Mouse (Mus musculus): ENCODE data around the gene Blvrb. TPM values are rescaled to one million over a fixed set of nuclear protein-coding genes. Genes with fewer than 3 reads are reported as not detected.
A peak's percentile ranks its signal among the peaks of the same experiment; 100 is the strongest.

Gene Blvrb
- polyA plus RNA-seq, 2 experiments, result 673 to 1,114 TPM

DNA sequence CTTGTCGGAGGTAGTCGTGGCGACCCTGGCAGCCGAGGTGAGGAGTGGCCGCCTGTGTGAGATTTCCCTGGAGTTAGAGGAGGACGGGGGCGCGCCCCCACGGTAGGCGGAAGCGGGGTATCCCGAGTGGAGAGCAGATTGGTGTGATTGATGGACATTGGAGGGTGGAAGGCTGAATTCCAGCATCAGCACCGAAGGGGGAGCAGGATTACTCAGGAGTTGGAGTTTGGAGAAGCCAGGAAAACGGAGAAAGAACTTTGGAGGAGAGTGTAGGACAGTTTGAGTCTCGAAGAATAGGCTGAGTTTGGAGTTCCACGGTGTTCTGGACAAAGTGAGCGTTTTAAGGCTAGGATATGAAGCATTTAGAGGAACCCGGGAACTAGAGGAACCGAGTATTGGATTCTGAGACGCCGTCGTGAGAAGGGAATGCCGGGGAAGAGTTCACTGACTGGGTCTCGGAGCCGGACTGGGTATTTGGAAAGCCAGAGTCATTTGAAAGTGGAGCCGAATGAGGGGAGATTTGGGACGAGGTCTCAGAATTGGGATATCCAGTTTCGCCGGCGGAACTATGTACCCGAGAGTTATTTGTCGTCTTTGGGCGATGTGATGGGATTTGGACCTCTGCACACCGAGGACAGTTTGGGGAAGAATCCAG is 26.2 kb downstream of the Blvrb start:
- ATAC-seq (ENCODE audit: insufficient read depth) (no peak), DNase-seq (ENCODE audit: low read depth in 3 of 3, low spot score in 3 of 3) (no peak)
- Histone ChIP-seq H3K4me1 (replicated peaks; ENCODE audit: control insufficient read depth in 2 of 2, insufficient read depth in 2 of 2, low read length in 1 of 2) (peaks cover 19 to 29% of the 10 kb centered on the region in 2 experiments), H3K9ac (replicated peaks) (peak overlapping the region; percentile 70), H3K9me3 (ENCODE audit: control insufficient read depth, low read length) (no peaks in the 10 kb centered on the region), H3K27me3 (ENCODE audit: control insufficient read depth, insufficient read depth, low read length) (no peaks in the 10 kb centered on the region), H3K4me2 (ENCODE audit: low read depth) (peak overlapping the region; percentile 74), H3K4me3 (ENCODE audit: insufficient read depth in 1 of 2, low read depth in 2 of 2, low read length in 2 of 2) (peak overlapping the region; percentile 67 to 87), H3K27ac (peak overlapping the region; percentile 93), H3K36me3 (replicated peaks; ENCODE audit: control insufficient read depth, insufficient read depth, low read depth) (peaks cover 18% of the 10 kb centered on the region)
- TF ChIP-seq EP300 (IDR thresholded peaks at IDR 0.05; ENCODE audit: low read depth) (no peak), CTCF (IDR thresholded peaks at IDR 0.05; ENCODE audit: low read depth) (no peak)
- under 1% methylated on average over 34 of the region's 34 CpGs for WGBS (ENCODE audit: insufficient replicate concordance)

DNA sequence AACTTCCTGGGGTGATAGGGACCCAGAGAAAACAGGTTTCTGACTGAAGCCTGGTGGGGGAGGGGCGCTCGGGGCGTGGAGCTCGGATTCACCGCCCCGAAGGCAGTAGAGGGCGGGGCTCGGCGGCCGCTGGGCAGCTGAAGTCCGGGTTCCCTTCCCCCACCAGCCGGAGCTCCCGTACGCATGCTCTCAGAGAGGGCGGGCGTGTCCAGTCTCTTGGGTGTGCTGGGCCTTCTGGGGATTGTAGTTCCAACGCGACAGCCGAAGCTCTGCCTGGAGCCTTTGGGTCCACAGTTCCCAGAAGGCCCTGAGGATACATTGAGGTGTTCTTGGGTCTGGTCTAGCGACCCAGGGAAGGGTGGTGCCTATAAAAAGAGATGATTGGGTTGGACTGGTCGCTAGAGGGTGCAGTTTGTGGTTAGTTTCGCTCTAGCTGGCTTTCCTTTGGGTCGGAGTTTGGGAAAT is 26.7 kb downstream of the Blvrb start:
- DNase-seq (ENCODE audit: low read depth in 3 of 3, low spot score in 3 of 3) (peak; percentile 99 to 100 (median 99)), ATAC-seq (ENCODE audit: insufficient read depth) (peak; percentile 85)
- H3K27me3 ChIP-seq (ENCODE audit: control insufficient read depth, insufficient read depth, low read length), result no peaks in the 10 kb centered on the region
- peak overlapping the region; percentile 93 for H3K27ac ChIP-seq
- TF ChIP-seq CTCF (IDR thresholded peaks at IDR 0.05; ENCODE audit: low read depth) (peak; percentile 84), EP300 (IDR thresholded peaks at IDR 0.05; ENCODE audit: low read depth) (peak; percentile 59)
- peak overlapping the region; percentile 76 for H3K9ac ChIP-seq (replicated peaks)
- under 1% methylated on average over 23 of the region's 23 CpGs for WGBS (ENCODE audit: insufficient replicate concordance)
- peak overlapping the region; percentile 67 to 87 for H3K4me3 ChIP-seq (ENCODE audit: insufficient read depth in 1 of 2, low read depth in 2 of 2, low read length in 2 of 2)
- no peaks in the 10 kb centered on the region for H3K9me3 ChIP-seq (ENCODE audit: control insufficient read depth, low read length)
- peaks cover 22 to 34% of the 10 kb centered on the region in 2 experiments for H3K4me1 ChIP-seq (replicated peaks; ENCODE audit: control insufficient read depth in 2 of 2, insufficient read depth in 2 of 2, low read length in 1 of 2)
- peak overlapping the region; percentile 74 for H3K4me2 ChIP-seq (ENCODE audit: low read depth)
- peaks cover 18% of the 10 kb centered on the region for H3K36me3 ChIP-seq (replicated peaks; ENCODE audit: control insufficient read depth, insufficient read depth, low read depth)

- Histone ChIP-seq H3K4me3 (ENCODE audit: insufficient read depth in 1 of 2, low read depth in 2 of 2, low read length in 2 of 2) (peak overlapping the region; percentile 34 to 67), H3K9me3 (ENCODE audit: control insufficient read depth, low read length) (no peaks in the 10 kb centered on the region), H3K36me3 (replicated peaks; ENCODE audit: control insufficient read depth, insufficient read depth, low read depth) (peaks cover 18% of the 10 kb centered on the region), H3K27ac (peak overlapping the region; percentile 76; the same call in 1 of the 2 replicates), H3K4me1 (replicated peaks; ENCODE audit: control insufficient read depth in 2 of 2, insufficient read depth in 2 of 2, low read length in 1 of 2) (peaks cover 27 to 43% of the 10 kb centered on the region in 2 experiments), H3K4me2 (ENCODE audit: low read depth) (peak overlapping the region; percentile 74), H3K9ac (replicated peaks) (peak overlapping the region; percentile 76), H3K27me3 (ENCODE audit: control insufficient read depth, insufficient read depth, low read length) (no peaks in the 10 kb centered on the region)
- no peak for TF ChIP-seq EP300 (IDR thresholded peaks at IDR 0.05; ENCODE audit: low read depth)
- TF ChIP-seq CTCF (IDR thresholded peaks at IDR 0.05; ENCODE audit: low read depth), result no peak
- WGBS (ENCODE audit: insufficient replicate concordance), result 82% methylated on average over 2 of the region's 2 CpGs
- no peak for ATAC-seq (ENCODE audit: insufficient read depth)
- DNase-seq (ENCODE audit: low read depth in 3 of 3, low spot score in 3 of 3), result no peak
These were observed 27.8 kb downstream of the Blvrb start for GRCm38 (mm10) chr7:27475596-27475995.

DNA sequence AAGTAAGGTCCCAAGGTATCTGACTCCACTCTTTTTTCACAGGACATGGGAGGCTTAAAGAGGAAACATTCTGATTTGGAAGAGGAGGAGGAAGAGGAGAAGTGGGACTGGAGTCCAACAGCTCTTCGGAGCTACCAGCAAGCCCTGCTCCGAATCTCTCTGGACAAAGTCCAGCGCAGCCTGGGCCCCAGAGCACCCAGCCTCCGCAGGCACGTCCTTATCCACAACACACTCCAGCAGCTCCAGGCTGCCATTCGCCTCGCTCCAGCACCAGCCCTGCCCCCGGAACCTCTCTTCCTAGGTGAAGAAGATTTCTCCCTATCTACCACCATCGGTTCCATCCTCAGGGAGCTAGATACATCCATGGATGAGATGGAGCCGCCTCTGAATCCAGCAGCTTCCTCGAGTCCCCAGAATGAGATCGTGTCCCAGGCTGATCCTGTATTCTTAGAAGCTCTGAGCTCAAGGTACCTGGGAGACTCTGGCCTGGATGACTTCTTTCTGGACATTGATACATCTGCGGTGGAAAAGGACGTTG is 28.4 kb downstream of the Blvrb start:
- Histone ChIP-seq H3K27ac (no peak overlapping the region), H3K27me3 (ENCODE audit: control insufficient read depth, insufficient read depth, low read length) (no peaks in the 10 kb centered on the region), H3K4me2 (ENCODE audit: low read depth) (peak overlapping the region; percentile 74), H3K9me3 (ENCODE audit: control insufficient read depth, low read length) (no peaks in the 10 kb centered on the region), H3K9ac (replicated peaks) (no peak overlapping the region), H3K36me3 (replicated peaks; ENCODE audit: control insufficient read depth, insufficient read depth, low read depth) (peaks cover 18% of the 10 kb centered on the region), H3K4me1 (replicated peaks; ENCODE audit: control insufficient read depth in 2 of 2, insufficient read depth in 2 of 2, low read length in 1 of 2) (peaks cover 33 to 48% of the 10 kb centered on the region in 2 experiments), H3K4me3 (ENCODE audit: insufficient read depth in 1 of 2, low read depth in 2 of 2, low read length in 2 of 2) (no peak overlapping the region)
- TF ChIP-seq EP300 (IDR thresholded peaks at IDR 0.05; ENCODE audit: low read depth) (no peak), CTCF (IDR thresholded peaks at IDR 0.05; ENCODE audit: low read depth) (no peak)
- no peak for ATAC-seq (ENCODE audit: insufficient read depth)
- no peak for DNase-seq (ENCODE audit: low read depth in 3 of 3, low spot score in 3 of 3)
- WGBS (ENCODE audit: insufficient replicate concordance), result 90% methylated on average over 14 of the region's 14 CpGs

- Histone ChIP-seq H3K4me3 (ENCODE audit: insufficient read depth in 1 of 2, low read depth in 2 of 2, low read length in 2 of 2) (no peak overlapping the region), H3K9me3 (ENCODE audit: control insufficient read depth, low read length) (no peaks in the 10 kb centered on the region), H3K4me2 (ENCODE audit: low read depth) (peak overlapping the region; percentile 14), H3K9ac (replicated peaks) (no peak overlapping the region), H3K4me1 (replicated peaks; ENCODE audit: control insufficient read depth in 2 of 2, insufficient read depth in 2 of 2, low read length in 1 of 2) (peaks cover 36 to 55% of the 10 kb centered on the region in 2 experiments), H3K27ac (peak overlapping the region; percentile 45; the same call in 1 of the 2 replicates), H3K36me3 (replicated peaks; ENCODE audit: control insufficient read depth, insufficient read depth, low read depth) (peaks cover 18% of the 10 kb centered on the region), H3K27me3 (ENCODE audit: control insufficient read depth, insufficient read depth, low read length) (no peaks in the 10 kb centered on the region)
- ATAC-seq (ENCODE audit: insufficient read depth) (no peak), DNase-seq (ENCODE audit: low read depth in 3 of 3, low spot score in 3 of 3) (no peak)
- 47% methylated on average over 7 of the region's 7 CpGs for WGBS (ENCODE audit: insufficient replicate concordance)
- TF ChIP-seq CTCF (IDR thresholded peaks at IDR 0.05; ENCODE audit: low read depth) (peak; percentile 37; the same call in 1 of the 2 replicates), EP300 (IDR thresholded peaks at IDR 0.05; ENCODE audit: low read depth) (no peak)
These were observed 30.8 kb downstream of the Blvrb start for GRCm38 (mm10) chr7:27478561-27478960.
